Mouse (Mus musculus) cerebellum, adult 11 months (tissue): Measurements from ENCODE around the gene Acot7.

Source experiments
- DNase-seq: peaks from one replicate; pipeline ENCODE4 v3.0.0; 2022

The Acot7 gene

GRCm38 (mm10) chr4:152303172-152303571 is 125.2 kb downstream of the Acot7 start:
- no peak for DNase-seq

DNA sequence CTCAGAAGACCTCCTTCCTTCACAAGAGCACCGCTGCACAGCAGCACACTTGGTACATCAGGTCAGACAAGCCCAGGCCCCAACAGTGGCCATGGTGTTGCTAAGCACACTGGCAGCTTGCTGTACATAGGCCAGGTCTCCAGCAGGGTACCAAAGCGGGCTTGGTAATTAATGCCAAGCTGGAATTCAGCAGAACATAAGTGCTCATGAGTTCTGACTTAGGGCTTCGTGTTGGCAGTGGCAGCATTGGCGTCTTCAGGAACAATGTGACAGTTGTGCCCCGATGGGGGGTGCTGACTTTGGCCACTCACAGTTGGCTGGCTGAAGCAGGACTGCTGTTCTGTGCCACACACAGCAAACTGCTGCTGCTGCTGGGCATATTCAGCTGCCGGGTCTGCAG is 126.8 kb downstream of the Acot7 start:
- no peak for DNase-seq

- no peak for DNase-seq
Measured at GRCm38 (mm10) chr4:152305991-152306390, 128.1 kb downstream of the Acot7 start.

DNA sequence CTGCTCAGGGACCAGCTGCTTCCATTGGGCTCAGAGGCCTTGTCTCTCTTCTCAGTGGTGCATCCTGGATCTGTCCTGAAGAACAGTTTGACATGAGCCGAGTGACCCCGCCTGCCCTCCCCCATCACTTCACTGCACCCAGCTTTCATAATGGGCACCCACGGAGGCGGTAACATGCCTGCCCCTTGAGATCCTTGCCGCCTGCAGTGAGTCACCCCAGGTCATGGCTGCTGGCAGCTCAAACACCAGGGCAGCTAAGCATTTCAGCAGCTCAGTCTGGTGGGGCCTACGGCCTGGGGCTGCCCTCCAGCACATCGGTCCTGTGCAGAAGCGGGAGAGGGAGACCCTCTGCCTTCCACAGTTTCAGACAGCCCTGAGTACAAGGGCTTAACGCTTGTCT is 129.6 kb downstream of the Acot7 start:
- no peak for DNase-seq

DNA sequence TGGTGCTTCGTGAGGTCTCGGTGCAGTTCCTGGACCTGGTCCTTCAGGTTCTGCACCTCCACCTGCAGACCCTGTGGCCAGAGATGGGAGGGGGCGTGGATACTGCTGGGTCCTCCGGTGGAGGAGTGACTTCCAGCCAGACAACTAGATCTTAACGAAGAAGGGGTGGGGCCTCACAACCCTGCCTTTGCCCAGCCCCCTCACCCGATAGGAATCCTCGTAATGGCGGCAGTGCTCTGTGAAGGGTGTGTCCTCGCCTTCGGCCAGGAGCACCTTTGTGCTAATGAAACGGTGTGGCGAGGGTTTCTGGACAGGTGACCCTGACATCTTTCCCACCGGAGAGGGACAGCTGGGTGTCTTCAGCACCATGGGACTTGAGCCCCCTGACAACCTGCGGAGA is 134.3 kb downstream of the Acot7 start:
- DNase-seq, result no peak

DNA sequence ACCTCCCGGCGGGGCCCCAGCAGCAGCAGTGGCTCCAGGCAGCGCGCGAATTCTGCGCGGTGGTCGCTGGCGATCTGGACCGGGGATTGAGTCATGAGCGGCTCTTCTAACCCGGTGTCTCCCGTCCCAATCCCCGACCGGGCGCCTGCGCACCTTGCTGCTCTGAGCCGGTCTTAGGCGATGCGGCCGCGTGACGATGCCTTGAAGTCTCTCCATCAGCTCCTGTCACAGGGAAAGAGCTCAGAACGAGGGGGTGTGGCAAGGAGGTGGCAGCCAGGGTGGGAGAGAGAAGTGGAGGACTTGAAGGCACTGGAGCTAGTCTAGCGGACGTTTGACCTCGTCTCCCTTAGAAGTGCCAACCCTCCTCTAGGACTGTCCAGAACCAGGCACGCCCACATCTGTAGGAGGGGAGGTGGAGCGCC is 135.3 kb downstream of the Acot7 start:
- no peak for DNase-seq

DNA sequence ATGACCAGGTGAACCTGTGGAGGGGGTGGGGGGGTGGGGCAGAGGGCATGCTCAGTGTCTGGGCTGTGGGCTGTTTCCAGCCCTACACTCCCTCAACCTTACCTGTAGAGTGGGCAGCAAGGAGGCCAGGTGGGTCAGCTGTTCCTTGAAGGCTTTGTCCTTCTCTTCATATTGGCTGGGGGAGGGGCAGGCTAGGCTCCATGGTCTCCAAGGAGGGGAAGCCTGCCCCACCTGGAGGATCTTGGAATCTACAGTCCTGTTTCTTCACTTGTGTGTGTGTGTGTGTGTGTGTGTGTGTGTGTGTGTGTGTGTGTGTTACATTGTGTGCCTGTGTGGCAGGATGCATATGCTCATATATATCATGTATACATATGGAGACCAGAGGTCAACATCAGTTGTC is 136.0 kb downstream of the Acot7 start:
- DNase-seq, result no peak

GRCm38 (mm10) chr4:152315498-152316213 is 137.7 kb downstream of the Acot7 start:
- DNase-seq, result no peak

- no peak for DNase-seq
Measured at GRCm38 (mm10) chr4:152317631-152318033, 139.7 kb downstream of the Acot7 start.

- DNase-seq, result no peak
Measured at GRCm38 (mm10) chr4:152318517-152319234, 140.7 kb downstream of the Acot7 start, which contains the start of gene Rnf207. Rnf207 (minus strand) TSS chr4:152318993.
